Mouse (Mus musculus): ENCODE results near the gene Sh2d3c.

Sh2d3c gene

DNA sequence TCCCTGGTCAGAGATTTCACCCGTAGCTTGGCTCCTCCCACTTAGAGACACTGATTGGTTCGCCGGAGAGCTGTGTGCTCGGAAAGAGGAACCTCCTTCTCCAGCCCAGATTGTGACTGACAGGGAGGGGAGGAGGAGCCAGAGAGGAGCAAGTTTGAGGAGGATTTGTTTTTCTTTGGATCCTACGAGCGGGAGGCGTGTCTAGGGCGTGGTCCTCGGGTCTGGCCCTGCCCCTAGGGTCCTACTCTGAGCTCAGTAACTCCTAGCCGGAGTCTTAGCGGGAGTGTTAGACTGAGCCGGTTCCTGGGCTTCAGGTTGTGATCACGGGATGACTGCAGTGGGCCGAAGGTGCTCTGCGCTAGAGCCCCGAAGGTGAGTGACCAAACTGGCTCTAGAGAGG lies 6.6 kb downstream of the Sh2d3c start:
- DNase-seq, result peak; percentile 71 to 73

DNA sequence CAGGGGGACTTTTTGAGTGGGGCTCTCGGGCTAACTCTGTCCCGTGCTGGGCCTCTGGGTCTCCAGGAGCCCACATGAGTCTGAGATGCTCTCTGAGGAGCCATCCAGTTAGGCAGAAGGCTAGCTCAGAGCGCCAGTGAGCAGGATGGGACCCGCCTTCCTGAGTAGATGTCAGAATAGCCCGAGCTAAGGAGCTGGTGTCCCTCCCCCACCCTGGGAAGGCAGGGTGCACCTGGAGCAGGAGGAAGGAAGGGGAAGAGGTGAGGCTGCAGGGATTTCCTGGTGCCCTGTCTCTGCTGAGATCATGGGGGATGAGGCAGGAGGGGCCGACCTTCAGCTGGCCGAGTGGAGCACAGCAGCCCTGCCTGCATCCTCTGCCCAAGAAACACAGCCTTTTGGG lies 7.6 kb downstream of the Sh2d3c start:
- DNase-seq, result no peak

DNA sequence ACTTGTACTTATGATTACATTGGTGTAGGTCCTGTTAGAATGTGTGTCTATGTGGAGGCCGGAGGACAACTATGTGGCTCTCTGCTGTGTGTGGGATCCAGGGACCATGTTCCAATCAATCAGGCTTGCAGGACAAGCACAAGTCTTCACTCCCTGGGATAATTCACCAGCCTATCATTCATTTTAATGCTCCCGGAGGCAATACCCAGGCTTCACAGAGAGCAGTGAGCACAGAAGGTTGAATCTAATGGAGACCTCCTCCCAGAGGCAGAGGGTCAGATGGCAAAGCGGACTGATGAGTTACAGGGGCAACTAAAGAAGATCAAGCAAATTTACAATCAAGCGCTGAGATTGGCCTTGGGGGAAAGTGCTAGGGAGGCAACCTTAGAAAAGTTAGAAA lies 8.7 kb downstream of the Sh2d3c start:
- no peak for DNase-seq

DNA sequence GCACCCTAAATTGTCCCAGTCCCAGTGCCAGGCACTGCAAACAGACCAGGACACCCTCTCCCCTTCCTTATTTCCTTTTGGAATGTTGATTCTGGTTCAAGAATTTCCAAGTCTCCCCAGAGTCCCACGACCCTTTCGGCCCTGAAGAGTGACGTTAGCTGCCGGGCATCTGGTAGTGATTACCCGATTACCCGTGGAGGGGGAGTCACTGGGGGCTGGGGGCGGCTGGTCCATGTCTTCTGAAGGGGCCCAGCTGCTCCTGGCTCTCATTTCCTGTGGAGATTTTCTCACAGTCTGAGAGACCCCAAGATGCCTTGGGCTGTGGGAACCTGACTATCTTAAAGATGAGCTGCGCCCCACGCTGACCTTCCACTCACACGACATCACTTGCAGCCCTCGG lies 10.0 kb downstream of the Sh2d3c start:
- DNase-seq, result no peak

DNA sequence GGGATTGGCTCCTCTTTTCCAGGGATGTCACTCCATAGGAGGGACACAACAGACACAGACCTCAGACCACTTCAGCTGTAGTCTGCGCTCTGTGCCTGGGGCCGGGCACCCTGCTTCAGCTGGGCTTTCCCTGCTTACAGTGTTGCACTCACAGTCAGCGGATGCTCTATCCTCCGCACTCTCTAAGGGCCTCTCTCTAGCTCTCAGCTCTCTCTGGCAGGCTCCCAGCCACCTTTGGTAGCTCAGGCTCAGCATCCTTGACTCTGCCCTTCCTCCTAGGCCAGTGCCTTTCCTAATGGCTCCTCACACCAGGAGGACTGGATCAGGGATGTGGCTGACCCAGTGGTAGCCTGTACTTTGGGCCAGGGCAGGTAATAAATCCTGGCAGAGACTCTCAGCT lies 11.1 kb downstream of the Sh2d3c start:
- DNase-seq, result no peak

DNA sequence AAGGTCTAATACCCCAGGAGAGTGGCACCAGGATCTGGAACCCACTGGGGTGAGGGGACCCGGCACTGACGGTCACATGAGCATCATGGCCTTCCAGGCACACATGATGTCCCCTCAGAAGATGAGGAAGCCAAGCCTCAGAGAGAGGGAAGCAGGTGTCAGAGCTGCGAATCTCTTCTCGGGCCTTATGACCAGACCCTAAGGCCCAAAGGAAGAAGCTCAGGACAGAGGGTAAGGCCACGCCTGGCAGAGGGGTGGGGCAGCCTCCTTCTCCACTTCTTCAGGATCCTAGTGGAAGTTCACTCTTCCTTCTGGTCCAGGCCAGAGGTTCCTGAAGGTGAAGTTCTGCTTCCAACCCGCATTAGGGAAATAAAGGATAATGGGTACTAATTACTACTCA lies 11.8 kb downstream of the Sh2d3c start:
- DNase-seq, result no peak

DNA sequence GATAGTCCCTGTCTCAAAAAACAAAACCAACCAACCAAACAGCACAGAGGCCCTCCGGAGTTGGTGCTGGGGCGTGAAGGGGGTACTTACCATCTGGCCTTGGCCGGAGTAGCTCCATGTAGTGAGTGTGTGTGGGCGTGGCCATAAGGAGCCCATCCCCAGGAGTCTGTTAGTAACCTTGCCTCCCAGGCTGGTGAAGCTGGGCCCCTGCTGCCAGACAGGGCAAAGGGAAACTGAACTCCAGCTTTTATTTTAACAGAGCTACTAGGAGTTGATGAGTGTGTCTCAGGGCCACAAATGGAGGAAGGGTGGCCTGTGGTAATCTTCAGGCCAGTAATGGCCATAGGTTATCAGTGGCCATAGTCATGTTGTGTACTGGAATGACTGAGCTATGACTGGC lies 13.6 kb downstream of the Sh2d3c start:
- DNase-seq, result no peak

DNA sequence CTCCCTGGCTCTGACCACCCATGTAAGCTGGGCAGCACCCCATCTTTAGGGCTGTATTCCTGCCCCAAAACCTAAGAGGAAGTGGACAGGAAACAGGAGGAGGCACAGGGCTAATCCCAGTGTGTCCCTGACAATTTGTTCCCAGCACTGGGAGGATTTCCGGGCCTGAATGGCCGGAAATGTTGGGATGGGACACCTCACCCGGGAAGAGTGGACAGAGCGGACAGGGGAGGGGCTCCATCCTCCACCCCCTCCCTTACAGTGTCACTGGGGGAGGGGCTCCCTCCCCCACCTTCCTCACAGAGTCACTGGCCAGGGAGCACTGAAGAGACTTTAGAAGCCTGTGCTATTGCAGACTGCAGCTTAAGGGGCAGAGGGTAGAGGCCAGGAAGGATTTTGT lies 14.1 kb downstream of the Sh2d3c start:
- no peak for DNase-seq

DNA sequence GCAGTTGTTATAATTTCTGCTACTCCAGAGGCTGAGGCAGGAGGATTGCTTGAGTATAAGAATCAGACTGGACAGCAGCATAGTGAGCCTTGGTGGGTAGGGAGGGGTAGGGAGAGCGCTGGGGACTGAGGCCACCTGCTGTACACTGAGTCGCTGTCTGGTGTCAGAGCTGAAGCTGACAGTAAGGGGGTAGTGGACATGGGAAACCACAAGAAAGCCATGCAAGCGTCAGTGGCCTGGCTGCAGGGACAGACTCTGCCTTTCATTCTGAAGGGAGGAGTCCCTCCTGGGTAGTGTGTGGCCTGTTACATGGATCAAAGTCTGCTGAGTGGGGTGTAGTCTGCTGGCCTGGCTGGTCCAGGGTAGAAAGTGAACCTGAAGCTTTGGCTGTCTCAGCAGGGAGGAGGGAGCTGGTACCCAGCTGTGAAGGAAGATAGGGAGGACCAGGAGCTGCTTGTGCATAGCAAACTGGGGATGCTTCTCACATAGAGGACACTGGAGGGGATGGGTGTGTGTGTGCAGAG lies 15.5 kb downstream of the Sh2d3c start:
- DNase-seq, result no peak

DNA sequence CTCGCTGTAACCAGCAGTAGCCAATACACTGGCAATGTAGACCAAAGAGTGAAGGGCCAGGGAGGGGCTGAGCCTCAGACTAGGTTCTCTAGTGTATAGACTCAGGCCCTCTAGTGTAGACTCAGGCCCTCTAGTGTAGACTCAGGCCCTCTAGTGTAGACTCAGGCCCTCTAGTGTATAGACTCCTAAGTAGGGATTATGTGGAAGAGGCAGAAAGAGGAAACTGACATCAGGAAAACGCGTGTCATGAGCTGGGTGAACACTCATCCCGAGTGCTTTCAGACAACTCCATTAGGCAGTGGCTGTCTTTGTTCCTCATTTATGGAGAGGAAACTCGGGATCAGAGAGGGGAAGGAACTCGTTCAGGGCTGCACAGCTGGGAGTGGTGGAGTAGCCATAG lies 16.2 kb downstream of the Sh2d3c start:
- no peak for DNase-seq

DNA sequence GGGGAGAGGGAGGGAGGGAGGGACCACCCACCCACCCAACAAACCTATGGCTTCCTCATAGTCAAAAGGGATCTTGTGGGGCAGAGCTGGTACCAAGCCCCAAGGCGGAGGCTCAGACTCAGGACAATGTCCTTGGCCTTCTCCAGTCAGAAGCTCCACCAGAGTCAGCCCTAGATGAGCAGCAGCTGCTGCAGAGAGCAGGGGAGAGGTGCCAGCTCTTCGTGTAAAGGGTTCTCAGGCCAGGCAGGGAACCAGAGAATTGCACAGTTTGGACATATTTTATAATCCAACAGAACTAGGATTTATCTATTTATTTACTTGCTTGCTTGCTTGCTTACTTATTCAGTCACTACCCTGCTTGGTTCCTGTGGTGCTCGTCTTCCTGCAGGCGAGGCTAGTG lies 18.5 kb downstream of the Sh2d3c start:
- no peak for DNase-seq

DNA sequence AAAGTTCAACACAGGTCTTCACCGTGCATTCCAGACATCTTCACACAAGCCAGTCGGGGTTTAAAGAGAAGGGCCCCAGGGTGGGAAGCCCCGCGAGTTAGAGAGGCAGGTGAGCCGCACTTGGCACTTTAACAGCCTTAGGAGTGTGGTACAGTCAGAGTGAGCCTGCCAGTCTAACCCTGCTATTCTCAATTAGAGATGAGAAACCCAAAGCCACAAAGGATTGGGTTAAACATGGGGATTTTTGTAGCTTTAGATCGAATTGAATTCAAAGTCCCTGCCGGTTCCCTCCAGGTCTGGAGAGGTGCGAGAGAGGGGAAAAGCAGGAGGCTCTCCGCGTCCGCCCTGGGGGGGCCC lies 20.0 kb downstream of the Sh2d3c start, which contains the start of gene 6330409D20Rik:
Gene 6330409D20Rik (minus strand): TSS at position 101 of the 357 bp plus-strand sequence.
- DNase-seq, result no peak

DNA sequence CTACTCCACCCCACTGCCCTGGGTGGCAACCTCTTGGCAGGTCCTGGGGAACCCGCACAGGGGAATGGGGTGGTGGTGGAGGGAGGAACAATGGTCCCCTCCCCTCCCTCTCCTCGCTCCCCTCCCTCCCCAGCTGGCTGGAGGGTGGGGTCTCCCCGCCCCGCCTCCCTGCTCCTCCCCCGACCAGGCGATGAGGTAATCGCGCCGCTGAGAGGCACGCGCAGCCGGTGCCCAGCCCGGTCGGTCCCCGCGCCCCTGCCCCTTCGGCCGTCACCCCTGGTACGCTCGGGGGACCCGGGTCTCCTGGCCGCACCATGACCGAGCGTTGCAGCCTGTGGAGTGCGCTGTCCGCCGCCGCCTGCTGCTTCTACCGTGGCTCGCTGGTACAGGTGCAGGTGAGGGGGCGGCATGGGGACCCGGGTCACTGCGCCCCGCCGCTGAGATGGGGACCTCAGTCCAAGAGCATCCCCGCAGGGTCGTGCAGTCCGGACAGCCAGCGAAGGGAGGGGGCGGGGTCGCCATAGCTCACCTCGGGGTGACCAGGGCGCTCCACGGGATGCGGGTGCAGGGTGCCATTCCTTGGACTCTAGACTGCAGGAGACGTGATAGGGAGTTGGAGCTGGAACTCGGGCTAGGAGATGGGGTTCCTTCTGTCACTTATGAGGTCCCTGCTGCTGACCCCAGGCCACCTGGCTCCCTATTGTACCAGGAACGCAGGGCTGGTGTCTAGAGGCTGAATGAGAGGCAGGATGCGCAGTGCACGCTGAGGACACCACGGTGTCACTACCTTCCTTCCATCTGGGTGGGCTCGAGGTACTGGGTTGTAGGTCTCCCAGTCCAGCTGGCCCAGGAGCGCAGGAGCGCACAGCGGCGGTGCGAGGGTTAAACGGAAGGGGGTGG lies 20.7 kb downstream of the Sh2d3c start:
- no peak for DNase-seq

DNA sequence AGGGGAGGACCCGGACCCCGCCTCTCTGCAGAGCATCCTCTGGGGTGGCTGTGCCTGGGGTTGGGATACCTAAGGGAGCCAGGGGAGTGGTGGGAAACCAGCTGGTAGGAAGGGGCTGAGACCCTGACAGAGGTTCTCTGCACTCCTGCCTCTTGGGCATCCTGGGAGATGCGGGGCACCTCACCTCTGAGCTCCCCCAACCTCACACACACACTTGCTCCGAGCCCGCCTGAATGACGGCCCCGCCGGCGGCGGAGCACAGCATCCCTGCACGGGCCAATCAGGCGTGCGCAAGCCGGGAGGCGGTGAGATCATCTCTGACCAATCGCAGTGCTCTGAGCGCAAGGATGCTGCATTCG lies 21.3 kb downstream of the Sh2d3c start:
- DNase-seq, result no peak

DNA sequence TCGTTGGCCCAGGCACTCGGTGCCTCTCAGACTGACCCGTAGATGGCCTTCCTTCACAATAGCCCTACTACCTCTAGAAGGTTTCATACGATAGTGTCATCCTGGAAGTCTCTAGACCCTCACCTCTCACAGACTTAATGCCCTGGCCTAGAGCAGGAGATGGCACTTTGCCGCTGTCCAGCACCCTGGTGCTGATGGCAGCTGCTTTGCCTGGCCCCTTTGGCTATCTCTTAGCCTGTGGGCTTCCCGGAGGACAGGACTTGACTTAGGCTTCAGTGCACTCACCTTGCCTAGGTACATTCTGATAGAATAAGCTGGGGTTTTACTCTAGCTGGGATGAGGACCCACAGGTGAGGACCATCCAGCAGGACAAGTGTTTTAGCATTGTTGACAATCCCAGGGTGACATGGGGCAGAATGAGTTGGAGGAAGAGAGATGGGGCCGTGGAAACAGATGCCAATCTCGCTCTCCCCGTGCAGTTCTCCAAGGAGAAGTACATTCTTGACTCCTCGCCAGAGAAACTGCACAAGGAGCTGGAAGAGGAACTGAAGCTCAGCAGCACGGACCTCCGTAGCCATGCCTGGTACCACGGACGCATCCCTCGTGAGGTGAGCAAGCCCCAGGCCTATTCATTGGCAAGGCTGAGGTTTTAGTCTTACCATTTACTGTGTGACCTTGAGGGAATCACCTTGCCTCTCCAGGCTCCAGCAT lies 23.6 kb downstream of the Sh2d3c start:
- DNase-seq, result no peak

DNA sequence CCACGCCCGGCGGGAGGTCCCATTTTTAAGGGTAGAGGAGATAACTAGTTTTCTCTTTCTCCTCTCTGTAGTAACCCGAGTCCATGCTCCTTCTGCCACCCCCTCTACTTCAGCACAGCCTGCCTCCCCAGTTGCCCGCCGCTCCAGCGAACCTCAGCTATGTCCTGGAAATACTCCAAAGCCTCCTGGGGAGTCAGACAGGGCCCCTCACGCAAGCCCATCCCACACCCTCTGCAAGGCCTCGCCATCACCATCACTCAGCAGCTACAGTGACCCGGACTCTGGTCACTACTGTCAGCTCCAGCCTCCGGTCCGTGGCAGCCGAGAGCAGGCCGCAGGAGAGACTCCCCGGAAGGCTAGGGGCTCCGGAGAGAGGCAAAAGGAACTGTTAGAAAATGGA lies 28.2 kb downstream of the Sh2d3c start:
- DNase-seq, result no peak

DNA sequence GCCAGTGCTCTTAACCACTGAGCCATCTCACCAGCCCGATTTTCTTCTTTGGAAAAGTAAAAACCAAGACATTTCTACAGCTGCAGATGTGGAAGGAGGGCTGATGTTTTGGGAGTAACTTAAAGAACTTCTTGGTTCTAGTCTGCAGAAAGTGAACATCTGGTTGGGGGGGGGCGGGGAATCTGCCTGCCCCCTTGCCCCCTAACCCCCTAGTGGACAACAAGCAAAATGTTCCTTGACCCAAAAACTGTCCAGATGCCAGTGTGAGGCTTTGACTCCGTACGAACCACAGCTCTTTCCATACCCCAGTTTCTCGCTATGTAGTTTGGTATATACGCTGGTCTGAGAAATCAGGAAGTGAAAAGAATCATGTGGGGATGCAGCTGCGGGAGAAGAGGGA lies 29.3 kb downstream of the Sh2d3c start:
- no peak for DNase-seq

DNA sequence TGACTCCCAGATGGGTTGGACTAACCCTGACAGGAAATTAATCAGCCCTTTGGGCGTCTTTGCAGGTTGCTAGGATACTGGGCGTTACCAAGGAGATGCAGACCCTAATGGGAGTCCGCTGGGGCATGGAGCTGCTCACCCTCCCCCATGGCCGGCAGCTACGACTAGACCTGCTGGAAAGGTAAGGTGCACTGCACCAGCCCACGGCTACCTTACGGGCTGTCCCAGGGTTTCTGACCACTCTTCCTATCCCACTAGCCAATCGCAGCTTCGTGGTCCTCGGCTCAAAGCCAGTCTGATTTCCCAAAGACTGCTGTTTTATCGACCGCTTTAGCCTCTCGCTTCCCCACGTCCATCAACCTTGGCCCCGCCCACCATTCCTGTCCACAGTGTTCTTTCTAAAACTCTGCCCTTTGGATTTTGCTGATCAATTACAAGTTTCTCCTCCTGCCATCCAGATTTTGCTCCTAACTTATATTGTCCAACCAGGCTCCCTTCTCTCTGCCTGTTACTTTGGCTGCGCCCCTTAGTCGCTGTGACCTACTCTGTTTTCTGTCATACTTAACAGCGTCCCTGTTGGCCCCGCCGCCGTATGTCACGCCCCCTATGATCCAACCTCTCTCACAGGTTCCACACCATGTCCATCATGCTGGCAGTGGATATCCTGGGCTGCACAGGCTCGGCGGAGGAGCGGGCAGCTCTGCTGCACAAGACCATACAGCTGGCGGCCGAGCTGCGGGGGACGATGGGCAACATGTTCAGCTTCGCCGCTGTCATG lies 30.2 kb downstream of the Sh2d3c start:
- no peak for DNase-seq

DNA sequence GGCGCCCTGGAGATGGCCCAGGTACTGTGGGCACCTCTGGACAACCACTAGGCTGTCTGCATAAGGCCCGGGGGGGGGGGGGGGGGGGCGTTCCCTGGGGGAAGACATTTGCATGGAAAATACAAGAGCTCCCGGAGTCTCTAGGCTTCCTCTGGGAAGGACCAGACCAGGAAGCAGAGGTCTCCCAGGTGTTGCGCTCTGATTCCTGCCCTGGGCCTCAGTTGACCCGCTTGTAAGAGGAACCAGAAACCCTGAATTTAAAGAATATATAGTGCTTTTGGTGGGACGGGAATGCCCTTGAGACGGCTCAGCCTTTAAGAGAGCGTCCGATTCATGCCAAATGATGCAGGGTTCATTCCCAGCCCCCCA lies 30.8 kb downstream of the Sh2d3c start:
- DNase-seq, result no peak

DNA sequence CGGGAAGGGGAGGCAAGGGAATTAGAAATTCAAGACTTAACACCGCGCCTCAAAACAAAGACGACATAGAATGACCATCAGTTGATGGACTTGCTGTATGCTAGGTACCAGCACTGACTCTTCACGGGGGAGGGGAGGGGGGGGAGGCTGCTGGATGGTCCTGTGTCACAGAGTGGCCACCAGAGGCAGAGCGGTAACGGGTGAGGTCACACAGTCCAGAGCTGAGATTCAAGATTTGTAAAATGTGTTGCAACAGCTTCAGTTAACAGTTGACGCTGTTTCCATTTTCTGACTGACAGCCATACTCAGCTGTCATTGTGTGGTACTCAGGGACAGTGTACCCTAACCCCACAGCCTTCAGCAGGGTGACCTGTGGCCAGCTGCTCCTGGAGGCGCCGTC lies 31.3 kb downstream of the Sh2d3c start:
- DNase-seq, result no peak

DNA sequence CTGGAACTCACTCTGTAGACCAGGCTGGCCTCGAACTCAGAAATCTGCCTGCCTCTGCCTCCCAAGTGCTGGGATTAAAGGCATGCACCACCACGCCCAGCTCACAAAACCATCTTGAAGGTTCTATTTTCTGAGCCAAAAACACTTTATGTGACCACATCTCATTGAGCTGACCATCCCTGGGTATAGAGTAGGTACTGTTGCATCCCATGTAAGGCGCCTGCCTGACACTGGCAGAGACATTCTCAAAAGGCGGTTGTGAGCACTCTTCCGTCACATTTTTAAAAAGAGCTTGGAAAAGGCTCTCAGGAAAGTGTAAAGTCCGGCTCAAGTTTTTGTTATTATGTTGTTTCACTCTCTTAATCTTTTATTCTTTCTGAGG lies 35.8 kb downstream of the Sh2d3c start:
- DNase-seq, result no peak

DNA sequence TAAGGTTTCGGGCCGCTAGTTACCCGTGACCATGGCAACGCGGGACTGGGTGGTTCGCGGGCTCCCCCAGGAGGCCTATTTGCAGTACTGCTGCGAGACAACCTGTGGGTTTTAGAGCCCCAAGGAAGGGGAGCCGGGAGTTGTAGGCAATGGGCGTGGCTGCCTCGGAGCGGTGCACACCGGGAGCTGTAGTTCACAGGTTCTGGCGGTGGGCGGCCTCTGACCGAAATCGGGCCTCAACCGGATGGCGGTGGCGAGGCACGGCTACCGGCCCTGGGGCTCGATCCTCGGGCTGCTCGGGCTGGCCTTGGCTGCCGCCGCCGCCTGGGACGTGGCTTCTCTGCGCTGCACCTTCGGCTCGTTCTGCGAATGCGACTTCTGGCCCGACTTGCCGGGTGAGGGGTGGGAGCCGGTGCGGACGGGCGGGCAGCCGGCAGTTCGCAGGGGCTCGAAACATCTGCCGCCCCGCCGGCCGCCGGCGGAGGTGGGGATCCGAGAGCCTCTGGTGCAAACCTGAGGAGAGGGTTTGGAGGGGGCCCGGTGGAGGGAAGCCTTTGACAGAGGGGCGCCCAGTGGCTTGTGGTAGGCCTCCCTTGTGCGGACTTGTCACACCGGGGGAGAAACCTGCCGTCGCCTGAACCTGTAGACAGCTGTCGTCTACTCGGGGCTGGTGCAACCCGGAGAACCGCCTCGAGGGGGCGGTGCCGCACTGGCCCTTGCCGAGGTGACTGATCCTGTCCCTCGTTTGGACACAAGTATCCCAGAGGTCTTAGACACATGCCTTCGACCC lies 36.4 kb downstream of the Sh2d3c start, which contains the start of gene Tor2a:
Gene Tor2a (plus strand): TSS at position 179 of the 790 bp plus-strand sequence.
- DNase-seq, result peak; percentile 94 to 95

DNA sequence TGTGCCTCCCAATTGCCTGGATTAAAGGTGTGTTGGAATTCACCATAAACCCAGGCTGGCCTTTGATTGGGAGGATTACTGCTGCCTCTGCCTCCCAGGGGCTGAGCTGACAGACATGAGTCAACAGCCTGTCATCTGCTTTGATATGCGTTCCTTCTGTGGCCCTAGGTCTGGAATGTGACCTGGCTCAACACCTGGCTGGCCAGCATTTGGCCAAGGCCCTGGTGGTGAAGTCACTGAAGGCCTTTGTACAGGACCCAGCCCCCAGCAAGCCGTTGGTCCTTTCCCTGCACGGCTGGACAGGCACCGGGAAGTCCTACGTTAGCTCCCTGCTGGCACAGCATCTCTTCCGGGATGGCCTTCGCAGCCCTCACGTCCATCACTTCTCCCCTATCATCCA lies 37.6 kb downstream of the Sh2d3c start:
- DNase-seq, result no peak

Data from spleen, adult 18-20 months (tissue).